Mouse (Mus musculus) lung, postnatal 0 days (tissue): Measurements from ENCODE around the gene Emilin1.

Source experiments
- CTCF ChIP-seq: IDR thresholded peaks from 2 replicates; pipeline ENCODE4 v1.5.1; 2016; ENCODE audit warnings: antibody characterized with exemption, mild to moderate bottlenecking
- EP300 ChIP-seq: IDR thresholded peaks from 2 replicates; pipeline ENCODE4 v1.6.1; 2016; ENCODE audit warnings: antibody characterized with exemption, mild to moderate bottlenecking, control low read depth

- TF ChIP-seq EP300 (no peak), CTCF (no peak)
Measured at GRCm38 (mm10) chr5:30968416-30968815, 55.2 kb downstream of the Emilin1 start, which contains the start of gene Tcf23.
